Mouse (Mus musculus): ENCODE results near the gene Slc40a1. TPM values are rescaled to one million over a fixed set of nuclear protein-coding genes. Genes with fewer than 3 reads are reported as not detected.

Gene Slc40a1
- total and polyA plus RNA-seq, 3 experiments, result not detected

GRCm38 (mm10) chr1:45883378-45883777 lies 42.9 kb downstream of the Slc40a1 start:
- no peak overlapping the region for H3K27ac ChIP-seq (ENCODE audit: insufficient read depth, low read depth)
- dilution Hi-C loops (cut with MboI; ENCODE audit: extremely low pct_ligation_motif_present, extremely low pct_unique_long_range_greater_than_20kb, low sequenced_read_pairs), result no loop called here

GRCm38 (mm10) chr1:45882076-45882475 lies 44.2 kb downstream of the Slc40a1 start:
- in situ Hi-C loops (cut with MboI; ENCODE audit: low pct_ligation_motif_present, low pct_unique_long_range_greater_than_20kb, low sequenced_read_pairs) (no loop called here), dilution Hi-C loops (cut with MboI; ENCODE audit: extremely low pct_ligation_motif_present, extremely low pct_unique_long_range_greater_than_20kb, low sequenced_read_pairs) (no loop called here)
- no peak for DNase-seq (ENCODE audit: extremely low read depth)
- TF ChIP-seq IRF4 (IDR thresholded peaks at IDR 0.05; ENCODE audit: low read depth, low read length) (no peak), USF1 (IDR thresholded peaks at IDR 0.05; ENCODE audit: low read depth, low read length) (no peak), POLR2A (IDR thresholded peaks at IDR 0.05; ENCODE audit: low read depth, low read length) (no peak), ETS1 (conservative IDR thresholded peaks at IDR 0.05; ENCODE audit: low read depth, low read length) (no peak), CHD2 (IDR thresholded peaks at IDR 0.05; ENCODE audit: low read length) (no peak), JUN (IDR thresholded peaks at IDR 0.05; ENCODE audit: insufficient read depth, low read depth, low read length) (no peak), ZC3H11A (IDR thresholded peaks at IDR 0.05; ENCODE audit: low read depth, low read length) (no peak), RCOR1 (conservative IDR thresholded peaks at IDR 0.05; ENCODE audit: low read depth, low read length) (no peak), POLR2AphosphoS2 (IDR thresholded peaks at IDR 0.05; ENCODE audit: low read depth, low read length) (no peak), ZNF384 (IDR thresholded peaks at IDR 0.05; ENCODE audit: low read depth, low read length) (no peak), CHD1 (IDR thresholded peaks at IDR 0.05; ENCODE audit: low read depth, low read length) (no peak), TCF12 (IDR thresholded peaks at IDR 0.05; ENCODE audit: low read depth, low read length) (no peak), E2F4 (IDR thresholded peaks at IDR 0.05; ENCODE audit: insufficient replicate concordance, low read depth, low read length) (no peak), HCFC1 (IDR thresholded peaks at IDR 0.05; ENCODE audit: low read depth, low read length) (no peak), PAX5 (IDR thresholded peaks at IDR 0.05; ENCODE audit: low read length) (no peak), NELFE (IDR thresholded peaks at IDR 0.05; ENCODE audit: low read depth, low read length) (no peak), SIN3A (IDR thresholded peaks at IDR 0.05; ENCODE audit: low read length) (no peak), TBP (conservative IDR thresholded peaks at IDR 0.05; ENCODE audit: low read depth, low read length) (no peak), MYC (IDR thresholded peaks at IDR 0.05; ENCODE audit: low read depth, low read length) (no peak)
- Histone ChIP-seq H3K27ac (ENCODE audit: insufficient read depth, low read depth) (no peak overlapping the region), H3K36me3 (replicated peaks in 1 of 2; ENCODE audit: control insufficient read depth in 1 of 2, insufficient read depth in 1 of 2, low read length in 1 of 2) (no peaks in the 10 kb centered on the region), H3K27me3 (replicated peaks) (no peaks in the 10 kb centered on the region), H3K4me3 (replicated peaks in 1 of 3; ENCODE audit: low read depth in 2 of 3, low read length in 2 of 3, poor library complexity in 1 of 3) (no peak overlapping the region), H3K4me1 (ENCODE audit: control insufficient read depth in 1 of 2, insufficient read depth in 2 of 2) (peaks cover 0 to 16% of the 10 kb centered on the region in 2 experiments; a peak in 2 of 4 replicates), H3K9me3 (replicated peaks; ENCODE audit: low read length) (no peaks in the 10 kb centered on the region), H3K9ac (ENCODE audit: insufficient read depth, low read depth) (no peak overlapping the region), H3K79me2 (replicated peaks; ENCODE audit: control insufficient read depth, extremely low read depth, insufficient read depth, poor library complexity, severe bottlenecking) (no peaks in the 10 kb centered on the region), H3K4me2 (ENCODE audit: insufficient read depth, low read depth, poor library complexity, severe bottlenecking) (no peak overlapping the region)

More at GRCm38 (mm10) chr1:45883378-45883777, 42.9 kb downstream of the Slc40a1 start:
- H3K9ac ChIP-seq (ENCODE audit: insufficient read depth, low read depth), result no peak overlapping the region
- no peaks in the 10 kb centered on the region for H3K9me3 ChIP-seq (replicated peaks; ENCODE audit: low read length)
- H3K36me3 ChIP-seq (replicated peaks in 1 of 2; ENCODE audit: control insufficient read depth in 1 of 2, insufficient read depth in 1 of 2, low read length in 1 of 2), result no peaks in the 10 kb centered on the region
- in situ Hi-C loops (cut with MboI; ENCODE audit: low pct_ligation_motif_present, low pct_unique_long_range_greater_than_20kb, low sequenced_read_pairs), result no loop called here
- no peak for DNase-seq (ENCODE audit: extremely low read depth)
- H3K4me1 ChIP-seq (ENCODE audit: control insufficient read depth in 1 of 2, insufficient read depth in 2 of 2), result peaks cover 0 to 16% of the 10 kb centered on the region in 2 experiments; a peak in 2 of 4 replicates
- no peak for TF ChIP-seq RCOR1 (conservative IDR thresholded peaks at IDR 0.05; ENCODE audit: low read depth, low read length)
- no peak for TF ChIP-seq MAZ (IDR thresholded peaks at IDR 0.05; ENCODE audit: low read depth, low read length)
- TF ChIP-seq JUN (IDR thresholded peaks at IDR 0.05; ENCODE audit: insufficient read depth, low read depth, low read length), result no peak
- TF ChIP-seq CHD1 (IDR thresholded peaks at IDR 0.05; ENCODE audit: low read depth, low read length), result no peak
- TF ChIP-seq SMC3 (IDR thresholded peaks at IDR 0.05; ENCODE audit: low read depth, low read length), result no peak
- no peak for TF ChIP-seq MXI1 (IDR thresholded peaks at IDR 0.05; ENCODE audit: low read depth, low read length)
- no peaks in the 10 kb centered on the region for H3K79me2 ChIP-seq (replicated peaks; ENCODE audit: control insufficient read depth, extremely low read depth, insufficient read depth, poor library complexity, severe bottlenecking)
- no peak overlapping the region for H3K4me2 ChIP-seq (ENCODE audit: insufficient read depth, low read depth, poor library complexity, severe bottlenecking)
- H3K4me3 ChIP-seq (replicated peaks in 1 of 3; ENCODE audit: low read depth in 2 of 3, low read length in 2 of 3, poor library complexity in 1 of 3), result no peak overlapping the region
- no peaks in the 10 kb centered on the region for H3K27me3 ChIP-seq (replicated peaks)

Measured in CH12.LX (cell line).